Mouse (Mus musculus): ENCODE results near the gene Trim3. TPM values are rescaled to one million over a fixed set of nuclear protein-coding genes. Genes with fewer than 3 reads are reported as not detected.

Gene Trim3
- polyA plus RNA-seq, 1 experiment, result 5.1 TPM

DNA sequence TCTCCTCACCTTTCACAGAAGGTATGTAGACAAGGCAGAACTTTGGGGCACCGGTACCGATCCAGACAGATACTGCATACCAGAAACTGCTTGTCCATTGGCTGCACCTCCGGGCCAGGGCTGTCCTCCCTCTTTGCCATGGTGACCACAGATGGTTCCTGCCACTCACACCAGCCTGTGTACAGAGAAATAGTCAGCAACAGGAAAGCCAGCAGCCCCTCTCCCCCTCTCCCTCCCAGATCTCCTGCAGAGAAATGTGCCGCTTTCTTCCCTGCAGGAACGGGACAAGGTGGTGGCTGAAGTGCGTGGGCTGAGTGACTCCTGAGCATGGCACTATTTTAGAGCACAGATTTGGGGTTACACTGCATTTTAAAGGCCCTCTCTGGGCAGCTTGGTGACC is 8.0 kb downstream of the Trim3 start:
- H3K4me3 ChIP-seq (ENCODE audit: control insufficient read depth, low read depth, low read length), result no peak overlapping the region
- H3K36me3 ChIP-seq (ENCODE audit: control insufficient read depth, insufficient read depth, low read length), result no peaks in the 10 kb centered on the region
- no peak overlapping the region for H3K27ac ChIP-seq (ENCODE audit: control insufficient read depth, insufficient read depth, low read depth, low read length)
- H3K4me1 ChIP-seq (ENCODE audit: control insufficient read depth, insufficient read depth, low read length), result peaks cover 5% of the 10 kb centered on the region
- TF ChIP-seq POLR2A (IDR thresholded peaks at IDR 0.05; ENCODE audit: control insufficient read depth, low read depth, low read length) (no peak), CTCF (IDR thresholded peaks at IDR 0.05; ENCODE audit: control insufficient read depth, insufficient read depth, insufficient replicate concordance, low read depth, low read length) (no peak)
- no peaks in the 10 kb centered on the region for H3K27me3 ChIP-seq (ENCODE audit: control insufficient read depth, insufficient read depth, low read length)

DNA sequence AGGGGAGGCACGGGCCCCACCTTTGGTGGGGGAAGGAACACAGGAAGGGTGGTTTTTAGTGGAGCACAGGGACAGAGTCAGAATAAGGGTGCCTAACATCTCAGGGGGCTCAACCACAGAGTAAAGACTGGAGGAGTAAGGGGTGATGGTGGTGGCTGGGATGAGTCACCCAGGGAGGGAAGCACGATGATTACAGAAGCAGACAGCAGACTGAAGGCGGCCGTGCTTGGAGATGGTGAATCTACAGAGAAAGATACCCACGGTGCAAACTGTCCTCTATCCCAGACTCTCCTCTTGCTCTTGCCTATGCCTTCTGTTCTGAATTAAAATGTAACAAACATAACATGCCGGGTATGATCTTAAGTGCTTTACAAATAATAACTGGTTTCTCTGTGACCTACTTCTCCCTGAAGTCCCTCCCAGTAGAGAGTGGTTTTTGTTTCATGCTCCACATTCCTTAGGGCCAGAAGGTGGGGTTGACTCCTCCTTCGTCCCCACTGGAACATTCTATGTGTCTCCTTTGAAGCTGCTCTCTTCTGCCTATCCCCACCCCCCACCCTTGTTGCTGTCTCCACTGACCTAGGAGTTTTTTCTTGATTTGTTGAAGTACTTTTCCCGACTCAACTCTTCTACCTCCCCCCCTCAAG is 11.6 kb downstream of the Trim3 start:
- no peak for TF ChIP-seq CTCF (IDR thresholded peaks at IDR 0.05; ENCODE audit: control insufficient read depth, insufficient read depth, insufficient replicate concordance, low read depth, low read length)
- TF ChIP-seq POLR2A (IDR thresholded peaks at IDR 0.05; ENCODE audit: control insufficient read depth, low read depth, low read length), result no peak
- no peaks in the 10 kb centered on the region for H3K27me3 ChIP-seq (ENCODE audit: control insufficient read depth, insufficient read depth, low read length)
- peaks cover 5% of the 10 kb centered on the region for H3K4me1 ChIP-seq (ENCODE audit: control insufficient read depth, insufficient read depth, low read length)
- H3K4me3 ChIP-seq (ENCODE audit: control insufficient read depth, low read depth, low read length), result no peak overlapping the region
- H3K36me3 ChIP-seq (ENCODE audit: control insufficient read depth, insufficient read depth, low read length), result no peaks in the 10 kb centered on the region
- no peak overlapping the region for H3K27ac ChIP-seq (ENCODE audit: control insufficient read depth, insufficient read depth, low read depth, low read length)

DNA sequence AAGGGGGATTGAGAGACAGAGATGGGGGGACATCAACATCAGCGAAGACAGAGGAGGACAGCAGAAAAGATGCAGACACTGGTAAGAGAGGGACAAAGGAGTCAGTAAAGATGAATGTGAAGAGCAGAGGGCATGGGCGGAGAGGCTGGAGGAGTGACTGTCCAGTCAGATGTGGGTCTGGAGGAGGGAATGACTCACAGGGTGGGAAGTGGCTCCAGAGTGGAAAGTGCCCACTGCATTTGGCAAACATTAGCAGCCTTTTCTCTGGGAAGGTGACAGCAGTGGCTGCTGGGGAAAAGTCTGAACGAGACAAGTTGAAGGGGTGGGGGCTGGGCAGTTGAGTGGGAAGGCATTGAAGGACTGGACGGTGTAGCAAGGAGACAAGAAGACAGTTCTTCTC is 12.3 kb downstream of the Trim3 start:
- no peak for TF ChIP-seq CTCF (IDR thresholded peaks at IDR 0.05; ENCODE audit: control insufficient read depth, insufficient read depth, insufficient replicate concordance, low read depth, low read length)
- TF ChIP-seq POLR2A (IDR thresholded peaks at IDR 0.05; ENCODE audit: control insufficient read depth, low read depth, low read length), result no peak
- H3K27me3 ChIP-seq (ENCODE audit: control insufficient read depth, insufficient read depth, low read length), result no peaks in the 10 kb centered on the region
- H3K4me3 ChIP-seq (ENCODE audit: control insufficient read depth, low read depth, low read length), result no peak overlapping the region
- no peaks in the 10 kb centered on the region for H3K36me3 ChIP-seq (ENCODE audit: control insufficient read depth, insufficient read depth, low read length)
- peaks cover 5% of the 10 kb centered on the region for H3K4me1 ChIP-seq (ENCODE audit: control insufficient read depth, insufficient read depth, low read length)
- H3K27ac ChIP-seq (ENCODE audit: control insufficient read depth, insufficient read depth, low read depth, low read length), result no peak overlapping the region

DNA sequence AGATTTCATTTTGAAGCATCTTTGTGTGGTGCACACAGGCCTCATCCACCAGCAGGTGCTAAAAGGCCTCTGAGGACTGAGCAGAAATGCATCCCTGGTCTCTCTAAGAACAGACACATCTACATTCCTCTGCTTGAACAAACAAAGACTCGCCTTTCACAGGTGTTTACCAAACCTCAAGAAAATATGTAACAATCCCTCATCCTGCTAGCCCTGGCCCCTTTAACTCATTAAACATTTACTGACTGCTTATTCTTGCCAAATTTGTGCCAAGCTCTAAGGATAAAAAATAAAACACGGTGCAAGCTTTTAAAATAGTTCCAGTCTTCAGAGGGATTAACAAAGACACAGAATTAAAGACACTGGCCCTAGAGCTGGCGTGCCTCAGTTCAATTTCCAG is 13.7 kb downstream of the Trim3 start:
- no peak overlapping the region for H3K4me3 ChIP-seq (ENCODE audit: control insufficient read depth, low read depth, low read length)
- no peak for TF ChIP-seq POLR2A (IDR thresholded peaks at IDR 0.05; ENCODE audit: control insufficient read depth, low read depth, low read length)
- TF ChIP-seq CTCF (IDR thresholded peaks at IDR 0.05; ENCODE audit: control insufficient read depth, insufficient read depth, insufficient replicate concordance, low read depth, low read length), result no peak
- H3K27me3 ChIP-seq (ENCODE audit: control insufficient read depth, insufficient read depth, low read length), result no peaks in the 10 kb centered on the region
- H3K27ac ChIP-seq (ENCODE audit: control insufficient read depth, insufficient read depth, low read depth, low read length), result no peak overlapping the region
- H3K36me3 ChIP-seq (ENCODE audit: control insufficient read depth, insufficient read depth, low read length), result no peaks in the 10 kb centered on the region
- H3K4me1 ChIP-seq (ENCODE audit: control insufficient read depth, insufficient read depth, low read length), result peaks cover 5% of the 10 kb centered on the region

DNA sequence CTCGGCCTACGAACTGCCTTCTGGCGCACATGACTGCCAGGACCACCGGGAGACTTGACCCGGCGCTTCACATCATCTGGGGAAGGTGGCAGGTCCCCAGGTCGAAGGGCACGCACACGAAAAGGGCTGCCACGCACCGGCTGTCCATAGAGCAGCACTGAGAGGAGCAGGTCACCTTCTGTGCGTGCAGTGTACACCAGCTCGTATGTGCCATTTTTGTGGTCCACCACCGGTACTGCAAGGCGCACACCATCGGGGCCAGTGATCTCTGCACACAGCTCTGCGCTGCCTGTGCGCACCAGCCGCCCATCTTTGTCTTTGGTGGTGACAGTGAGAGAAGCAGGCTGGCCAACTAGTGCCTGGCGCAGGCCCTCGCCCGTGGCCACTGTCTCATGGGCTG is 15.6 kb downstream of the Trim3 start:
- H3K4me3 ChIP-seq (ENCODE audit: control insufficient read depth, low read depth, low read length), result no peak overlapping the region
- H3K27me3 ChIP-seq (ENCODE audit: control insufficient read depth, insufficient read depth, low read length), result no peaks in the 10 kb centered on the region
- H3K27ac ChIP-seq (ENCODE audit: control insufficient read depth, insufficient read depth, low read depth, low read length), result no peak overlapping the region
- no peak for TF ChIP-seq CTCF (IDR thresholded peaks at IDR 0.05; ENCODE audit: control insufficient read depth, insufficient read depth, insufficient replicate concordance, low read depth, low read length)
- TF ChIP-seq POLR2A (IDR thresholded peaks at IDR 0.05; ENCODE audit: control insufficient read depth, low read depth, low read length), result no peak
- H3K36me3 ChIP-seq (ENCODE audit: control insufficient read depth, insufficient read depth, low read length), result no peaks in the 10 kb centered on the region
- H3K4me1 ChIP-seq (ENCODE audit: control insufficient read depth, insufficient read depth, low read length), result peaks cover 5% of the 10 kb centered on the region

DNA sequence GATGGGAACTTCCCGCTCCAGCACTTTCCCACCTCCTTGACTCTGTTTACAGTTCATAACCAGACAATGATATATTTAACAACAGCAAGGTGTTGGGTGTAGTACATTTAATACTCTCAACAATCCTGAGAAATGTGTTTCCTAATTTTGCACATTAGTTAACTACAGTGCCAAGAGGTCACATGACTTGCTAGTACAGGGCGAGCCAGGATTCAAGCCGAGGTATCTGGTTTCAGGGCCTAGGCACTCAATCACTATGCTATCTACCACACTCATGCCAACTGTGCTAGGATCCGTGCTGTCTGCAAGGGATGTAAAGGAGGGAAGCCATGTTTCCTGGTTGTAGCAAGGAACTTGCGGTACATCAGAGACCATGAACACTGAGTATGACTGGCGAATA is 16.8 kb downstream of the Trim3 start:
- H3K4me3 ChIP-seq (ENCODE audit: control insufficient read depth, low read depth, low read length), result no peak overlapping the region
- TF ChIP-seq CTCF (IDR thresholded peaks at IDR 0.05; ENCODE audit: control insufficient read depth, insufficient read depth, insufficient replicate concordance, low read depth, low read length) (no peak), POLR2A (IDR thresholded peaks at IDR 0.05; ENCODE audit: control insufficient read depth, low read depth, low read length) (no peak)
- H3K27ac ChIP-seq (ENCODE audit: control insufficient read depth, insufficient read depth, low read depth, low read length), result no peak overlapping the region
- H3K27me3 ChIP-seq (ENCODE audit: control insufficient read depth, insufficient read depth, low read length), result no peaks in the 10 kb centered on the region
- H3K4me1 ChIP-seq (ENCODE audit: control insufficient read depth, insufficient read depth, low read length), result peaks cover 1% of the 10 kb centered on the region; the same call in 1 of the 2 replicates
- no peaks in the 10 kb centered on the region for H3K36me3 ChIP-seq (ENCODE audit: control insufficient read depth, insufficient read depth, low read length)

DNA sequence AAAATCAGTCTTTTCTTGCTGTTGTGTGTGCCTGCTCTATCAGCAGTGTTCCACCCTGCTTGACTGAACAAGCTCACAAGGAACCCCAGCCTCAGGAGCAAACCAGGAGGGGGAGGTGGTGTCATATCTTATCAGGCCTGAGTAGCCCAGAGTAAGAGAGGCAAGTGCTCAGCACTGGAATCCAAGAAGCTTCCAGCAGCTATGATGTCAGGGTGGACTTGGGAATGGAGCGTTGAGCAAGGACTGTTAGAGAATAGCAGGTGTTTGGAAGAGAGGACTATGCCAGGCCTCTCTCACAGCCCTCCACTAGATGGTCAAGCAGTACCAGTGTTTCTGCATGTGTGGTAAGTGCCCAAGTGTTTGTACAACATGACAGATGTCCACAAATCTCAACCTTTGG is 17.7 kb downstream of the Trim3 start:
- Histone ChIP-seq H3K27ac (ENCODE audit: control insufficient read depth, insufficient read depth, low read depth, low read length) (no peak overlapping the region), H3K4me3 (ENCODE audit: control insufficient read depth, low read depth, low read length) (no peak overlapping the region), H3K27me3 (ENCODE audit: control insufficient read depth, insufficient read depth, low read length) (no peaks in the 10 kb centered on the region), H3K4me1 (ENCODE audit: control insufficient read depth, insufficient read depth, low read length) (no peaks in the 10 kb centered on the region), H3K36me3 (ENCODE audit: control insufficient read depth, insufficient read depth, low read length) (no peaks in the 10 kb centered on the region)
- TF ChIP-seq POLR2A (IDR thresholded peaks at IDR 0.05; ENCODE audit: control insufficient read depth, low read depth, low read length) (no peak), CTCF (IDR thresholded peaks at IDR 0.05; ENCODE audit: control insufficient read depth, insufficient read depth, insufficient replicate concordance, low read depth, low read length) (no peak)
